Mouse (Mus musculus) effector memory CD4-positive, alpha-beta T cell, adult 5 months (primary cell): Measurements from ENCODE around the gene Obox6. TPM values are rescaled to one million over a fixed set of nuclear protein-coding genes. Genes with fewer than 3 reads are reported as not detected.

Source experiments
- polyA plus RNA-seq: library from polyadenylated mRNA; unstranded; fragments of 100-300 nt; shearing (Covaris generic); gene quantifications from one replicate; pipeline ENCODE4 v1.2.1, GENCODE M21; 2017

The Obox6 gene
- polyA plus RNA-seq = not detected

GRCm38 (mm10) chr7:15839578-15839977, at the start of gene Obox6:
TSS of gene Obox6 (minus strand) at chr7:15839678.

GRCm38 (mm10) chr7:15882317-15882716, 42.8 kb upstream of the Obox6 start, which contains the start of gene Crxos:
TSS of gene Crxos (plus strand) at chr7:15882617.

GRCm38 (mm10) chr7:15879756-15880155, 40.3 kb upstream of the Obox6 start, which contains the start of gene Crx:
TSS of gene Crx (minus strand) at chr7:15879968.

Other genes starting within 250 kb of the Obox6 start
- gene Obox3, start 199.8 kb downstream of the Obox6 start, polyA plus RNA-seq = not detected
- not detected for gene Obox5, start 89.5 kb downstream of the Obox6 start, polyA plus RNA-seq
- not detected for gene Crx, start 40.3 kb upstream of the Obox6 start, polyA plus RNA-seq
- gene Crxos, start 42.9 kb upstream of the Obox6 start, polyA plus RNA-seq = not detected
- 435 TPM for gene Selenow, start 82.7 kb upstream of the Obox6 start, polyA plus RNA-seq
- 1,030 TPM for gene Nop53, start 106.4 kb upstream of the Obox6 start, polyA plus RNA-seq
- 0.12 TPM for gene Ehd2, start 127.9 kb upstream of the Obox6 start, polyA plus RNA-seq
- 7.1 TPM for gene Bicra, start 208.2 kb upstream of the Obox6 start, polyA plus RNA-seq
- gene Zfp541, start 222.1 kb upstream of the Obox6 start, polyA plus RNA-seq = 0.09 TPM